Mouse (Mus musculus): Measurements from ENCODE around the gene Fanci. TPM values are rescaled to one million over a fixed set of nuclear protein-coding genes. Genes with fewer than 3 reads are reported as not detected.

The Fanci gene
- polyA plus RNA-seq, 1 experiment from 2014 or later = 1.2 TPM

DNA sequence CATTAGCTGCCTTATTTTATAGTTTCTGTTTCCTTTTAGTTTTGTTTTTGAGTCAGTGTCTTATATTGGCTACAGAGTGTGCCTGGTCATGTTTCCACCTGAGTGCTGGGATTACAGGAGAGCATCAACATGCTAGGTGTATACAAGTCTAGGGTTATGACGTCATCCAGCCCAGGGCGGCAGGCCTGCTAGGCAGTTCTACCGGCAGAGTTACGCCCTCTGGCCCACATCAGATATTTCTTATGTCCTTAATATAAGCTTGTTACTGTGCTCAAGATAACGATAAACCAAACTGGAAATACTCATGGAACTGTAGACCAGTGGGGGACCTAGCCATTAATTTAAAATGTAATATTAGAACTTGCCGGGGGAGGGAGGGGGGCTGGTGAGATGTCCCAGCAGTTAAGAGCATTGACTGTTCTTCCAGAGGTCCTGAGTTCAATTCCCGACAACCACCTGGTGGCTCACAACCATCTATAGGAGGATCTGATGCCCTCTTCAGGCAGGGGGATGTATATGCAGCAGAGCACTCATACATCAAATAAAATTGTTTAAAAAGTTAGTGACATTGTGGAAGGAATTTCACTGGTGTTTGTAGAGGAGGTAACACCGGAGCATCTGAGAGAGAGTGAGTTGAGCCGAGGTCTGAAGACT lies 1.3 kb downstream of the Fanci start:
- Histone ChIP-seq H3K36me3 (ENCODE audit: control insufficient read depth, insufficient read depth) (no peaks in the 10 kb centered on the region), H3K4me2 (replicated peaks; ENCODE audit: low read depth) (peak overlapping the region; percentile 81), H3K27ac (ENCODE audit: low read depth, low read length) (no peak overlapping the region), H3K9me3 (ENCODE audit: control insufficient read depth) (no peaks in the 10 kb centered on the region), H3K9ac (ENCODE audit: low read depth, low read length) (0 out of 2 replicates have a peak overlapping the region, but pooled peaks have one; percentile 53), H3K4me3 (ENCODE audit: low read depth, low read length) (peak overlapping the region; percentile 51), H3K27me3 (replicated peaks; ENCODE audit: control insufficient read depth, insufficient read depth, low read length) (no peaks in the 10 kb centered on the region), H3K4me1 (replicated peaks; ENCODE audit: control insufficient read depth, insufficient read depth, low read length) (no peaks in the 10 kb centered on the region)
- peak; percentile 61 for ATAC-seq
- TF ChIP-seq CTCF (IDR thresholded peaks at IDR 0.05; ENCODE audit: low read depth) = peak; percentile 53
- WGBS = 42% methylated on average over 9 of the region's 9 CpGs

DNA sequence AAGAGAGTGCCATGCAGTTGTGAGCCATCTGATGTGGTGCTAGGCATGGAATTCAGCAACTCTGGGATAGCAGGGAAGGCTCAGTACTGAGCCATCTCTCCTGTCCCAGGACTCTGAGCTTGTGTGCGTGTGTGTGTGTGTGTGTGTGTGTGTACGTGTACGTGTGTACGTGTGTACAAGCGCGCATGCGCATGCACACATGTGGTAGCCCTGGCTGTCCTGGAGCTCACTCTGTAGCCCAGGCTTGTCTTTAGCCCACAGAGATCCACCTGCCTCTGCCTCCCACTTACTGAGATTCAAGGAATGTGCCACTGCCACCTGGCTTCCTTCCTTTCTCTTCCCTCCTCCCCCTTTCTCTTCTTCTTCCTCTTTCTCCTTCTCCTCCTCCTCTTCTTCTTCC lies 2.2 kb downstream of the Fanci start:
- TF ChIP-seq CTCF (IDR thresholded peaks at IDR 0.05; ENCODE audit: low read depth) = no peak
- Histone ChIP-seq H3K4me3 (ENCODE audit: low read depth, low read length) (no peak overlapping the region), H3K9ac (ENCODE audit: low read depth, low read length) (no peak overlapping the region), H3K4me2 (replicated peaks; ENCODE audit: low read depth) (no peak overlapping the region), H3K9me3 (ENCODE audit: control insufficient read depth) (no peaks in the 10 kb centered on the region), H3K27me3 (replicated peaks; ENCODE audit: control insufficient read depth, insufficient read depth, low read length) (no peaks in the 10 kb centered on the region), H3K36me3 (ENCODE audit: control insufficient read depth, insufficient read depth) (no peaks in the 10 kb centered on the region), H3K4me1 (replicated peaks; ENCODE audit: control insufficient read depth, insufficient read depth, low read length) (no peaks in the 10 kb centered on the region), H3K27ac (ENCODE audit: low read depth, low read length) (no peak overlapping the region)
- ATAC-seq = no peak
- 97% methylated on average over 7 of the region's 7 CpGs for WGBS

DNA sequence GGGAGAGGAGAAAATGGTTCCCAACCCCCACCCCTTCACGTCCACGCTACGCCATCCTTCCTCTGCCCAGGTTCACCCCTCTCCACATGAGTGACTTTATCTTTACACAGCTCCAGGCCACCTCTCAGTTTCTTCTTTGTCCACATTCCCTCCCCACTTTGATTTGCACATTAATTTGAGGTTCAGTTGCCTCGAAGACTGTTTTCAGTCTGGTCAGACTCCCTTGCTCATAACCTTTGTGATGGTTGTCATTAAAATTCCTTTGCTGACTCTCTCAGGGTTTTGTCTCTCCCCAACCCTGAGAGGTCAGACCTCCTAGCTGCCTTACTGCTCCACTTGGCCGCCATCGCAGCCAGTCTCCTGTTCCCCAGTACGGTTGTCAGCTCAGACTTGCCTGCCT lies 2.9 kb downstream of the Fanci start:
- H3K36me3 ChIP-seq (ENCODE audit: control insufficient read depth, insufficient read depth) = no peaks in the 10 kb centered on the region
- H3K4me1 ChIP-seq (replicated peaks; ENCODE audit: control insufficient read depth, insufficient read depth, low read length) = no peaks in the 10 kb centered on the region
- WGBS = 83% methylated on average over 7 of the region's 7 CpGs
- H3K4me2 ChIP-seq (replicated peaks; ENCODE audit: low read depth) = no peak overlapping the region
- no peaks in the 10 kb centered on the region for H3K27me3 ChIP-seq (replicated peaks; ENCODE audit: control insufficient read depth, insufficient read depth, low read length)
- no peaks in the 10 kb centered on the region for H3K9me3 ChIP-seq (ENCODE audit: control insufficient read depth)
- no peak overlapping the region for H3K27ac ChIP-seq (ENCODE audit: low read depth, low read length)
- no peak for TF ChIP-seq CTCF (IDR thresholded peaks at IDR 0.05; ENCODE audit: low read depth)
- H3K4me3 ChIP-seq (ENCODE audit: low read depth, low read length) = no peak overlapping the region
- no peak overlapping the region for H3K9ac ChIP-seq (ENCODE audit: low read depth, low read length)
- ATAC-seq = no peak

DNA sequence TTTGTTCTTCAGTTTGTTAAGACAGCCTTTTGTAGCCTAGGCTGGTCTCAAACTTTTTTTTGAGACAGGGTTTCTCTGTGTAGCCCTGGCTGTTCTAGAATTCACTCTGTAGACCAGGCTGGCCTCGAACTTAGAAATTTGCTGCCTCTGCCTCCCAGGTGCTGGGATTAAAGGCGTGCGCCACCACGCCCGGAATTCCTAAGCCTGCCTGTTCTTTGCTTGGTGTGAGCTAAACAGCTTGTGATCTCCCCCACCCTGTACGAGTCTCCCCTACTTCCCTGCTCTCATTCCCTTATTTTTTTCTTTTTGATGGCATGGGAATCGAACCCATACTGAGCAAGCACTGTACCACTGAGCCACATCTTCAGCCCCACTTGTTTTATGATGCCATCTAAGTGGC lies 3.5 kb downstream of the Fanci start:
- Histone ChIP-seq H3K36me3 (ENCODE audit: control insufficient read depth, insufficient read depth) (no peaks in the 10 kb centered on the region), H3K4me1 (replicated peaks; ENCODE audit: control insufficient read depth, insufficient read depth, low read length) (no peaks in the 10 kb centered on the region), H3K4me3 (ENCODE audit: low read depth, low read length) (no peak overlapping the region), H3K27me3 (replicated peaks; ENCODE audit: control insufficient read depth, insufficient read depth, low read length) (no peaks in the 10 kb centered on the region), H3K4me2 (replicated peaks; ENCODE audit: low read depth) (no peak overlapping the region), H3K27ac (ENCODE audit: low read depth, low read length) (no peak overlapping the region), H3K9ac (ENCODE audit: low read depth, low read length) (no peak overlapping the region), H3K9me3 (ENCODE audit: control insufficient read depth) (no peaks in the 10 kb centered on the region)
- no peak for ATAC-seq
- WGBS = 80% methylated on average over 7 of the region's 7 CpGs
- TF ChIP-seq CTCF (IDR thresholded peaks at IDR 0.05; ENCODE audit: low read depth) = no peak

DNA sequence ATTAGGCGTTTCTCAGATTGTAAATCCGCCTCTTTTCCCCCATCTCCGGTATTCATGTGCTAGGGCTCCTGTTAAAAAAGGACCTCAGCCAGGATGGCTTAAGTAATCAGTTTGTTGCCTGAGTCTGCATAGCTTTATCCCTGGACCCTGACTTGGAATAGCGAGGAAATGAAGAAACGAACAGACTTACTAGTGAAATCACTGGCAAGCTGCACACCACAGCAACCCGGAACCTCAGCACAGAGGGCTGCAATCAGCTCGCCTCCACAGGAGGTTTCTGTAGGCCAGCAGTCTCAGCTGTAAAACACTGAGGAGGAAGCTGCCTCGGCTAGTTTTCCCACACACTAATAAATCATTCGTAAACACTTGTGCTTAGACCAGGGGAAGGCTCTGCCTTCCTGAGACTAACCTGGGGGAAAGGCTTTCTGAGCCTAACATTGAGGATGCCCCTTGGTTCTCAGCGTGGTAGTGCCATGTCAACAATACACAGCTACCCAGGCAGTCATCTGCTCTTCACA lies 5.8 kb downstream of the Fanci start:
- Histone ChIP-seq H3K4me2 (replicated peaks; ENCODE audit: low read depth) (no peak overlapping the region), H3K27me3 (replicated peaks; ENCODE audit: control insufficient read depth, insufficient read depth, low read length) (no peaks in the 10 kb centered on the region), H3K27ac (ENCODE audit: low read depth, low read length) (no peak overlapping the region), H3K4me1 (replicated peaks; ENCODE audit: control insufficient read depth, insufficient read depth, low read length) (no peaks in the 10 kb centered on the region), H3K9me3 (ENCODE audit: control insufficient read depth) (no peaks in the 10 kb centered on the region), H3K4me3 (ENCODE audit: low read depth, low read length) (no peak overlapping the region), H3K9ac (ENCODE audit: low read depth, low read length) (no peak overlapping the region), H3K36me3 (ENCODE audit: control insufficient read depth, insufficient read depth) (no peaks in the 10 kb centered on the region)
- no peak for ATAC-seq
- 55% methylated on average over 10 of the region's 10 CpGs for WGBS
- no peak for TF ChIP-seq CTCF (IDR thresholded peaks at IDR 0.05; ENCODE audit: low read depth)

DNA sequence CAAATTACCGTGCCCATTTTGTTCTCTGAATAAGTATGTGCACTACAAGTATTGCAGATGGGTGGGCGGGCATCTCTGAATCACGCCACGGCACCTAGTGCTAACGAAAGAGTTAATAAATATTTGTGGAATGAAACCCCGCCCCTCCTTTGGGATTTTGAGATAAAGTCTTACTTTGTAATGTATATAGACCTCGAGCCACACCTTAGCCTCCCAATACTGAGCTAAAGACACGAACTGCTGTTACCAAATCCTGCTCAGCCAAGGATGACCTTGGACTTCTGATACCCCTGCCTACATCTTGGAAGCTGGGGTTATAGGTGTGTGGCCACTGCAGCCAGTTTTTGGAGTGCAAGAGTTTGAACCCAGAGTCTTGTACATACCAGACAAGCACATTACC lies 6.7 kb downstream of the Fanci start:
- Histone ChIP-seq H3K27me3 (replicated peaks; ENCODE audit: control insufficient read depth, insufficient read depth, low read length) (no peaks in the 10 kb centered on the region), H3K36me3 (ENCODE audit: control insufficient read depth, insufficient read depth) (no peaks in the 10 kb centered on the region), H3K4me2 (replicated peaks; ENCODE audit: low read depth) (no peak overlapping the region), H3K4me1 (replicated peaks; ENCODE audit: control insufficient read depth, insufficient read depth, low read length) (no peaks in the 10 kb centered on the region), H3K27ac (ENCODE audit: low read depth, low read length) (no peak overlapping the region), H3K4me3 (ENCODE audit: low read depth, low read length) (no peak overlapping the region), H3K9me3 (ENCODE audit: control insufficient read depth) (no peaks in the 10 kb centered on the region), H3K9ac (ENCODE audit: low read depth, low read length) (no peak overlapping the region)
- WGBS = 41% methylated on average over 8 of the region's 8 CpGs
- TF ChIP-seq CTCF (IDR thresholded peaks at IDR 0.05; ENCODE audit: low read depth) = no peak
- ATAC-seq = no peak
